ENCODE assay signal across 24 mouse cellular contexts in genomic region chr15:13540026-13540425, GRCm38 (mm10).
DNase-seq lines count a peak whose midpoint lies in the region; ATAC-seq and TF ChIP-seq lines count a peak whose summit lies in the region.
"Had no signal": no experiment of that assay in that cellular context is flagged by ENCODE, and none has a peak within 500 bp of the region (broad histone marks: within the 10 kb centered on the region; RNA-seq: fewer than 3 reads in every experiment).

No protein-coding gene starts in this region.

- H3K4me2 ChIP-seq in kidney, embryonic 16.5 days (replicated peaks; ENCODE audit: low read depth, low read length) = no peak overlapping the region
- no peak overlapping the region for H3K4me2 ChIP-seq in midbrain, embryonic 14.5 days (ENCODE audit: low read length)
- H3K4me2 ChIP-seq in midbrain, embryonic 15.5 days = no peak overlapping the region
- H3K4me2 ChIP-seq: forebrain, embryonic 15.5 days; heart, embryonic 11.5 days; hindbrain, embryonic 14.5 days; neural tube, embryonic 13.5 days had no signal

- TF ChIP-seq CTCF in brain, embryonic 14.5 days (IDR thresholded peaks at IDR 0.05; ENCODE audit: borderline replicate concordance, extremely low read depth, insufficient read depth, insufficient read length) = no peak

- no peak overlapping the region for H3K27ac ChIP-seq in kidney, embryonic 16.5 days (ENCODE audit: low read length)
- no peak overlapping the region for H3K27ac ChIP-seq in midbrain, embryonic 14.5 days (replicated peaks; ENCODE audit: low read depth, low read length)
- H3K27ac ChIP-seq in midbrain, embryonic 15.5 days = no peak overlapping the region
- H3K27ac ChIP-seq: forebrain, embryonic 15.5 days; gastrocnemius, adult 2 months; hindbrain, embryonic 14.5 days; kidney, postnatal 0 days; liver, embryonic 14.5 days; neural tube, embryonic 13.5 days had no signal

- DNase-seq in cerebellum, postnatal 14 days = peak; percentile 11 to 23
- no peak for DNase-seq in cerebellum, postnatal 36 days
- DNase-seq in kidney, postnatal 14 days = peak; percentile 4
- DNase-seq in midbrain, embryonic 14.5 days = peak; percentile 22
- DNase-seq in brain, embryonic 14.5 days (ENCODE audit: low read depth) = peak; percentile 56
- DNase-seq: cerebellum, adult 9-10 months; gastrocnemius, adult 2 months; gastrocnemius, postnatal 36 days; heart, adult 18-20 months; heart, postnatal 4 days; kidney, adult 18-20 months; layer of hippocampus, postnatal 36 days; liver; lung, adult 2 months; right cerebral cortex, postnatal 14 days had no signal

- no peak for TF ChIP-seq POLR2A in brain, embryonic 14.5 days (IDR thresholded peaks at IDR 0.05; ENCODE audit: borderline replicate concordance, extremely low read depth, insufficient read depth, insufficient read length, poor library complexity, severe bottlenecking)

- H3K9ac ChIP-seq in kidney, embryonic 16.5 days (replicated peaks; ENCODE audit: low read length) = no peak overlapping the region
- H3K9ac ChIP-seq in midbrain, embryonic 14.5 days (replicated peaks; ENCODE audit: low read length) = no peak overlapping the region
- no peak overlapping the region for H3K9ac ChIP-seq in midbrain, embryonic 15.5 days
- H3K9ac ChIP-seq: forebrain, embryonic 15.5 days; hindbrain, embryonic 14.5 days; liver, embryonic 14.5 days; neural tube, embryonic 13.5 days had no signal

- H3K36me3 ChIP-seq in kidney, embryonic 16.5 days (ENCODE audit: insufficient read depth, low read length) = no peaks in the 10 kb centered on the region
- H3K36me3 ChIP-seq in midbrain, embryonic 14.5 days (ENCODE audit: control insufficient read depth, insufficient read depth, low read length) = no peaks in the 10 kb centered on the region
- H3K36me3 ChIP-seq in midbrain, embryonic 15.5 days (replicated peaks) = no peaks in the 10 kb centered on the region
- H3K36me3 ChIP-seq: forebrain, embryonic 15.5 days; neural tube, embryonic 13.5 days had no signal

- H3K27me3 ChIP-seq in kidney, embryonic 16.5 days (ENCODE audit: insufficient read depth, low read length) = no peaks in the 10 kb centered on the region
- H3K27me3 ChIP-seq in midbrain, embryonic 14.5 days (ENCODE audit: control insufficient read depth, insufficient read depth, low read length) = no peaks in the 10 kb centered on the region
- H3K27me3 ChIP-seq in midbrain, embryonic 15.5 days (replicated peaks) = no peaks in the 10 kb centered on the region
- H3K27me3 ChIP-seq: forebrain, embryonic 15.5 days; neural tube, embryonic 13.5 days had no signal

- no peaks in the 10 kb centered on the region for H3K9me3 ChIP-seq in kidney, embryonic 16.5 days (ENCODE audit: low read length)
- no peaks in the 10 kb centered on the region for H3K9me3 ChIP-seq in midbrain, embryonic 14.5 days (ENCODE audit: control insufficient read depth, low read length)
- H3K9me3 ChIP-seq in midbrain, embryonic 15.5 days = no peaks in the 10 kb centered on the region
- H3K9me3 ChIP-seq: forebrain, embryonic 15.5 days; neural tube, embryonic 13.5 days had no signal

- no peak overlapping the region for H3K4me3 ChIP-seq in kidney, embryonic 16.5 days (ENCODE audit: low read length)
- no peak overlapping the region for H3K4me3 ChIP-seq in midbrain, embryonic 14.5 days (replicated peaks; ENCODE audit: low read depth, low read length)
- no peak overlapping the region for H3K4me3 ChIP-seq in midbrain, embryonic 15.5 days
- H3K4me3 ChIP-seq: forebrain, embryonic 15.5 days; gastrocnemius, adult 2 months; neural tube, embryonic 13.5 days had no signal

- ATAC-seq in kidney, embryonic 16.5 days (ENCODE audit: low FRiP score, low TSS enrichment) = no peak
- ATAC-seq in midbrain, embryonic 14.5 days (ENCODE audit: low FRiP score, low TSS enrichment) = no peak
- ATAC-seq in midbrain, embryonic 15.5 days (replicated peaks) = no peak
- ATAC-seq: forebrain, embryonic 15.5 days; inflammation-experienced regulatory T-cells, adult 6 months had no signal

- no peaks in the 10 kb centered on the region for H3K4me1 ChIP-seq in kidney, embryonic 16.5 days (ENCODE audit: insufficient read depth, low read length)
- H3K4me1 ChIP-seq in midbrain, embryonic 14.5 days (ENCODE audit: control insufficient read depth, insufficient read depth, low read length) = no peaks in the 10 kb centered on the region
- H3K4me1 ChIP-seq in midbrain, embryonic 15.5 days = no peaks in the 10 kb centered on the region
- H3K4me1 ChIP-seq: neural tube, embryonic 13.5 days had no signal

Comparison
In these comparisons a context has a peak if more than half of its experiments do, and no peak if none do; other contexts are left out.
1. DNase-seq: peak in cerebellum, postnatal 14 days (2 of 2), kidney, postnatal 14 days (single experiment), midbrain, embryonic 14.5 days (single experiment) and brain, embryonic 14.5 days (single experiment); none in cerebellum, postnatal 36 days (0 of 2).